In the genomic region with DNA sequence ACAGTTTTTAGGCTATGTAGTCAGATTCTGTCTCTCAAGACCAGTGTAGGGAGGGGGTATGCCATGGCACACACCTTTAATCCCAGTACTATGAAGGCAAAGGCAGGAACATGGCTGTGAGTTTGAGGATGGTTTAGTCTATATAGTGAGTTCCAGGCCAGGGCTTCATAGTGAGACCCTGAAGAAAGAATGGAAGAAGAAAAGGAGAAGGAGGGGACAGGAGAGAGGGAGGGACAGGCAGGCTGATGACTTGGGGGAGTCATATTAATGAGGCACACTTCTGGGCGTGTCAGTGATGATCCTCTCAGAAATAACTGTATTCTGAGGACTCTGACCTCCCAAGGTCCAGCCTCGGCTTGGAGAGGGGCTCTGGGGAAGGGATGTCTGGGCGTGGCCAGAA, we compare ENCODE assay signal across 16 mouse cellular contexts.
"Had no signal": no experiment of that assay in that cellular context is flagged by ENCODE, and none has a peak within 500 bp of the region (broad histone marks: within the 10 kb centered on the region; RNA-seq: fewer than 3 reads in every experiment).

No protein-coding gene starts in this region.

- ATAC-seq: liver, postnatal 0 days; lung, postnatal 0 days; midbrain, embryonic 15.5 days had no signal

- H3K9me3 ChIP-seq: liver, embryonic 15.5 days; lung, embryonic 15.5 days; midbrain, embryonic 13.5 days; midbrain, embryonic 15.5 days; neural tube, embryonic 12.5 days; stomach, embryonic 15.5 days had no signal

- DNase-seq: liver, postnatal 0 days; lung, adult 2 months; lung, postnatal 14 days; lung, postnatal 4 days; right cerebral cortex, postnatal 14 days; thymus, adult 2 months; thymus, postnatal 25 days; thymus, postnatal 4 days had no signal

- H3K27me3 ChIP-seq: midbrain, embryonic 15.5 days; neural tube, embryonic 12.5 days had no signal

- H3K36me3 ChIP-seq: liver, embryonic 15.5 days; lung, embryonic 15.5 days; midbrain, embryonic 10.5 days; midbrain, embryonic 13.5 days; midbrain, embryonic 15.5 days; neural tube, embryonic 12.5 days; stomach, embryonic 15.5 days had no signal

- H3K4me3 ChIP-seq: liver, embryonic 15.5 days; lung, embryonic 15.5 days; midbrain, embryonic 10.5 days; midbrain, embryonic 13.5 days; midbrain, embryonic 15.5 days; neural tube, embryonic 12.5 days; stomach, embryonic 15.5 days had no signal
